Mouse (Mus musculus) CH12.LX (cell line): ENCODE measurements at regions not wholly inside any gene's neighbourhood (a gene's known extent, or its start where the extent isn't known, plus 50 kb on each side); places are given as distances from the start of the nearest gene placed in this dataset.

Experiments used
- TBP ChIP-seq: conservative IDR thresholded peaks from 2 replicates; pipeline ENCODE4 v1.6.1; 2011; ENCODE audit warnings: low read depth, low read length, improper control_type of control experiment
- ZMIZ1 ChIP-seq: IDR thresholded peaks from 2 replicates; pipeline ENCODE4 v1.6.1; 2012; ENCODE audit warnings: low read depth, mild to moderate bottlenecking, inconsistent platforms, low read length, improper control_type of control experiment

- TF ChIP-seq ZMIZ1 (no peak), TBP (no peak)
Observed at GRCm38 (mm10) chr4:105385481-105385880, 228.3 kb downstream of the Plpp3 start.
